Mouse (Mus musculus): ENCODE measurements around the gene Zfp791. TPM values are rescaled to one million over a fixed set of nuclear protein-coding genes. Genes with fewer than 3 reads are reported as not detected.
"Not testable (repeated sequence)": the region's sequence is repeated elsewhere in the genome, so short reads cannot be mapped to it uniquely, and the experiment has no call there.

Gene Zfp791
- total RNA-seq (2021): 1 to 10 TPM in 1 of 2 experiments, under 1 TPM in 1; 0.76 to 1.1 TPM
- long read RNA-seq, experiment 1: 0 reads
- long read RNA-seq, experiment 2, partial matches to known transcripts: 0 of 1 reads
- long read RNA-seq, experiment 2, other reads (novel, unspliced or antisense): 1 of 1 reads

- no peak for DNase-seq
- intact Hi-C loops (cut with DNase I): no loop called here
Measured at GRCm38 (mm10) chr8:85122995-85123394, at the start of gene Zfp791. Zfp791 (minus strand) TSS chr8:85123095.

- peak in 1 of 2 experiments; percentile 8 for DNase-seq
- intact Hi-C loops (cut with DNase I): loop anchor here (5.0 kb wide), 1 partner anchor 94 kb away; no protein-coding TSS in a partner anchor
Measured at GRCm38 (mm10) chr8:85171291-85171690, 48.4 kb upstream of the Zfp791 start.

GRCm38 (mm10) chr8:85151624-85152023 lies 28.7 kb upstream of the Zfp791 start, which contains the start of gene Cks1brt:
Cks1brt (plus strand) TSS chr8:85151924.
- intact Hi-C loops (cut with DNase I): no loop called here
- DNase-seq: no peak

GRCm38 (mm10) chr8:85142516-85142915 lies 19.6 kb upstream of the Zfp791 start:
- no peak for DNase-seq

GRCm38 (mm10) chr8:85135690-85136089 lies 12.8 kb upstream of the Zfp791 start:
- intact Hi-C loops (cut with DNase I); DNase-seq: not testable (repeated sequence)

More at GRCm38 (mm10) chr8:85142516-85142915, 19.6 kb upstream of the Zfp791 start:
- intact Hi-C loops (cut with DNase I): no loop called here

GRCm38 (mm10) chr8:85132335-85132734 lies 9.4 kb upstream of the Zfp791 start:
- DNase-seq: no peak
- intact Hi-C loops (cut with DNase I): no loop called here

- intact Hi-C loops (cut with DNase I): no loop called here
- DNase-seq: no peak
Measured at GRCm38 (mm10) chr8:85123691-85124090, 796 bp upstream of the Zfp791 start.

- DNase-seq; intact Hi-C loops (cut with DNase I): not testable (repeated sequence)
Measured at GRCm38 (mm10) chr8:85120251-85120650, 2.6 kb downstream of the Zfp791 start.

- peak; percentile 50 to 63 for DNase-seq
- intact Hi-C loops (cut with DNase I): no loop called here
Measured at GRCm38 (mm10) chr8:85119052-85119981, 3.6 kb downstream of the Zfp791 start.

- intact Hi-C loops (cut with DNase I): no loop called here
Measured at GRCm38 (mm10) chr8:85116984-85117383, 5.9 kb downstream of the Zfp791 start.

GRCm38 (mm10) chr8:85115501-85115900 lies 7.4 kb downstream of the Zfp791 start:
- intact Hi-C loops (cut with DNase I): no loop called here
- DNase-seq: no peak

More at GRCm38 (mm10) chr8:85116984-85117383, 5.9 kb downstream of the Zfp791 start:
- DNase-seq: no peak

- intact Hi-C loops (cut with DNase I): no loop called here
- DNase-seq: no peak
Measured at GRCm38 (mm10) chr8:85113241-85113640, 9.7 kb downstream of the Zfp791 start.

- intact Hi-C loops (cut with DNase I): no loop called here
- no peak for DNase-seq
Measured at GRCm38 (mm10) chr8:85100076-85100665, 22.7 kb downstream of the Zfp791 start.

GRCm38 (mm10) chr8:85096850-85097249 lies 26.0 kb downstream of the Zfp791 start:
- intact Hi-C loops (cut with DNase I): no loop called here
- no peak for DNase-seq

GRCm38 (mm10) chr8:85096196-85096595 lies 26.7 kb downstream of the Zfp791 start:
- DNase-seq: no peak
- intact Hi-C loops (cut with DNase I): no loop called here

- DNase-seq: no peak
- intact Hi-C loops (cut with DNase I): no loop called here
Measured at GRCm38 (mm10) chr8:85095566-85095965, 27.3 kb downstream of the Zfp791 start.

- no peak for DNase-seq
- intact Hi-C loops (cut with DNase I): no loop called here
Measured at GRCm38 (mm10) chr8:85095051-85095450, 27.8 kb downstream of the Zfp791 start.

GRCm38 (mm10) chr8:85091526-85092090 lies 31.3 kb downstream of the Zfp791 start:
- intact Hi-C loops (cut with DNase I): no loop called here
- no peak for DNase-seq

GRCm38 (mm10) chr8:85090856-85091255 lies 32.0 kb downstream of the Zfp791 start:
- intact Hi-C loops (cut with DNase I): no loop called here
- no peak for DNase-seq

GRCm38 (mm10) chr8:85088771-85089170 lies 34.1 kb downstream of the Zfp791 start:
- no peak for DNase-seq
- intact Hi-C loops (cut with DNase I): loop anchor here (10.0 kb wide), 1 partner anchor 186 kb away; no protein-coding TSS in a partner anchor

- DNase-seq: no peak
- intact Hi-C loops (cut with DNase I): loop anchor here (10.0 kb wide), 1 partner anchor 189 kb away; no protein-coding TSS in a partner anchor
Measured at GRCm38 (mm10) chr8:85086238-85086637, 36.7 kb downstream of the Zfp791 start.

Measured in gastrocnemius, postnatal 36 days (tissue).